Mouse (Mus musculus) left cerebral cortex, adult 6 months (tissue): ENCODE data around the gene Gm10228. TPM values are rescaled to one million over a fixed set of nuclear protein-coding genes. Genes with fewer than 3 reads are reported as not detected.

Experiments used
- long read RNA-seq, 2 experiments: library from polyadenylated mRNA; unstranded; transcript quantifications; one replicate each; pipeline ENCODE4 v2.0.0; 2019 to 2020
- polyA plus RNA-seq: library from polyadenylated mRNA; unstranded; fragments of <200 nt; fragmentation: Nextera tagmentation; gene quantifications from 2 replicates; pipeline ENCODE4 v1.2.3, GENCODE M21; 2021

The Gm10228 gene
- polyA plus RNA-seq: not detected in 2 replicates
- long read RNA-seq, experiment 1: 0 reads
- long read RNA-seq, experiment 2: 0 reads

GRCm38 (mm10) chr16:89041372-89041771, at the start of gene Gm10228:
Gm10228 (minus strand) TSS chr16:89041472.

GRCm38 (mm10) chr16:89063902-89064301, 22.6 kb upstream of the Gm10228 start, which contains the start of gene 1110025L11Rik:
1110025L11Rik (minus strand) TSS chr16:89064002.

GRCm38 (mm10) chr16:89047783-89048182, 6.5 kb upstream of the Gm10228 start, which contains the start of gene Krtap6-5:
Krtap6-5 (minus strand) TSS chr16:89047883.

GRCm38 (mm10) chr16:89031399-89031798, 9.9 kb downstream of the Gm10228 start, which contains the start of gene Krtap6-1:
Krtap6-1 (plus strand) TSS chr16:89031699.

GRCm38 (mm10) chr16:89014984-89015383, 26.3 kb downstream of the Gm10228 start, which contains the start of gene Gm10229:
Gm10229 (plus strand) TSS chr16:89015284.

GRCm38 (mm10) chr16:89010659-89011058, 30.6 kb downstream of the Gm10228 start, which contains the start of gene Krtap22-2:
Krtap22-2 (minus strand) TSS chr16:89010759.

Other genes starting within 250 kb of the Gm10228 start
- gene Gm20741, start 229.3 kb downstream of the Gm10228 start, polyA plus RNA-seq: not detected in 2 replicates
- not detected in 2 replicates for gene Krtap15, start 221.3 kb downstream of the Gm10228 start, polyA plus RNA-seq
- gene Krtap14, start 215.3 kb downstream of the Gm10228 start, polyA plus RNA-seq: not detected in 2 replicates
- not detected in 2 replicates for gene Krtap19-1, start 172.1 kb downstream of the Gm10228 start, polyA plus RNA-seq
- not detected in 2 replicates for gene Krtap19-2, start 167.2 kb downstream of the Gm10228 start, polyA plus RNA-seq
- not detected in 2 replicates for gene Krtap19-3, start 163.4 kb downstream of the Gm10228 start, polyA plus RNA-seq
- not detected in 2 replicates for gene Krtap19-4, start 156.4 kb downstream of the Gm10228 start, polyA plus RNA-seq
- not detected in 2 replicates for gene Krtap19-5, start 145.0 kb downstream of the Gm10228 start, polyA plus RNA-seq
- gene Krtap19-9b, start 109.2 kb downstream of the Gm10228 start, polyA plus RNA-seq: not detected in 2 replicates
- not detected in 2 replicates for gene Krtap16-3, start 78.6 kb downstream of the Gm10228 start, polyA plus RNA-seq
- not detected in 2 replicates for gene Krtap22-2, start 30.7 kb downstream of the Gm10228 start, polyA plus RNA-seq
- gene Gm10229, start 26.2 kb downstream of the Gm10228 start, polyA plus RNA-seq: not detected in 2 replicates
- not detected in 2 replicates for gene Krtap6-1, start 9.8 kb downstream of the Gm10228 start, polyA plus RNA-seq
- gene Krtap6-5, start 6.4 kb upstream of the Gm10228 start, polyA plus RNA-seq: not detected in 2 replicates
- gene 1110025L11Rik, start 22.5 kb upstream of the Gm10228 start, polyA plus RNA-seq: not detected in 2 replicates
- not detected in 2 replicates for gene Krtap6-3, start 42.5 kb upstream of the Gm10228 start, polyA plus RNA-seq
- gene Gm6358, start 99.4 kb upstream of the Gm10228 start, polyA plus RNA-seq: not detected in 2 replicates
- gene Gm10061, start 109.6 kb upstream of the Gm10228 start, polyA plus RNA-seq: not detected in 2 replicates
- not detected in 2 replicates for gene Gm9789, start 116.5 kb upstream of the Gm10228 start, polyA plus RNA-seq
- not detected in 2 replicates for gene Gm7735, start 128.0 kb upstream of the Gm10228 start, polyA plus RNA-seq
- gene 1110057P08Rik, start 133.3 kb upstream of the Gm10228 start, polyA plus RNA-seq: not detected in 2 replicates
- gene Krtap20-2, start 164.4 kb upstream of the Gm10228 start, polyA plus RNA-seq: not detected in 2 replicates